Mouse (Mus musculus) layer of hippocampus, adult 11-12 months (tissue): ENCODE measurements around the gene Gm21985.

Source experiments
- DNase-seq: peaks from one replicate; pipeline ENCODE4 v3.0.0; 2022; ENCODE audit warnings: low spot score

The Gm21985 gene

DNA sequence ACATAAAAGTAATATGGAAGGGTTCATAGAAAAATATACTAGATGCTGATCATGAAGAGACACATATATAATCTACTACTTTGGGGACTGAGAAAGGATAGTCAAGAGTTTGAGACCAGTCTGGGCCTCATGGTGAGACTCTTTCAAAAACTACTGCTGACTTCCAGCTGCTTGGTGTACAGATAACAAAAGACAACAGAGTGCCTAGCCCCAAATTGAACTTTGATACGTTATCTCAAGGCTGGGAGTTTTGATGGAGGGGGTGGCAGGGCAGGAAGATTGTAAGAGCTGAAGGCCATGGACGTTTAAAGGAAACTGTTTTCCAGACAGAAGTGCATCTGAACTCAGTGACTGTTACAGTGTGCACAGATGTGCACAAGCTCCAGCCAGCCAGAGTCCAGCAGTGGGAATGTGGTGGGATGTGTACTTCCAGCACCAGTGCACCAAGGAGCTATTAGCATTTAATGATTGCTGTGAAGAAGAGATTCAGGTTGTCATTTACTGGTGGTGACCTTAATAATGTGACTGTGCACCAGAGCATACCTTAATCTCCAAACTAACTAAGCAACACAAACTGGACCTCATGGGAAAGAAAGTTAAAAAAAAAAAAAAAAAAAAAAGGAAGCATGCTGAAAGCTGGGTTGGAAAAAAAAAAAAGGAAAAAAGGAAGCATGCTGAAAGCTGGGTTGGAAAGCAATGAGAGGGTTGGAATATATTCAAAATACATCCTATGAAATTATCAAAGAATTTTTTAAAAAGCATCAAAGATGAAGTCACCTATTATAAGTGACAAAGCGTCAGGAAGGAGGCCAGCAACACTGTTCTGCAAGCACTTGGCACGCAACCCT, 66.2 kb downstream of the Gm21985 start:
- DNase-seq, result no peak

- DNase-seq, result no peak
Observed at GRCm38 (mm10) chr2:112337211-112337610, 71.1 kb downstream of the Gm21985 start.

DNA sequence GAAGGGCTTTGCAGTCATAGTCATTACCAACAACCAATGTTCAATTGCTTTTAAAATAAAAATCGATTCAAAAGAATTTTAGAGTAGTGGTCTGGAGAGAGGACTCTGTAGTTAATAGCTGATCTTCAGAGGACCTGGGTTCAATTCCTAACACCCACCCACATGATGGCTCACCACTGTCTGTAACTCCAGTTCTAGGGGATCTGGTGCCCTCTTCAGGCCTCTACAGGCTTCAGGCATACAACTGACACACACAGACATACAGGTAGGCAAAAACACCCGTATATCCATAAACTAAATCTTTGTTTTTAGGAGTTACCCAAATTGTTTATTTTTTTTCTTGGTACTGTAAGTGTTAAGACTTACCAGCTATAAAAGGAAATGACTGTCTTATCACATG, 73.6 kb downstream of the Gm21985 start:
- no peak for DNase-seq

DNA sequence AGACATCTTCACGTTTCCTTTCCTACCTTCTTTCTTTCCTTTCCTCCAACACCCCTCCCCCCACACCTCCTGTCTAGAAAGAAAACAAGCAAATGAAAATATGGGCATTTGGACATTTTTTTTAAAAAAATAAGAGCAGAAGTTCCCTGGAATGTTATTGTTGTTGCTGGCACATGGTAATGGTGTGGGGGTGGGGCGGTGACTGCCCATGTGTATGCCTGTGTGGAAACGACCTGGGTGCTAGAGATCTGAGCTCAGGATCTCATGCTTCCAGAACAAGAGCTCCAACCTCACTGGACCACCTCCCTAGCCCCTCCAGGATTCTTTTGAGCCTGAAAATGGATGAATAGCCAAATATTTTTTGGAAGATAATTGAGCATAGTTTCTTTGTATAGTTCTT, 75.0 kb downstream of the Gm21985 start:
- DNase-seq, result no peak

GRCm38 (mm10) chr2:112348246-112348645, 82.1 kb downstream of the Gm21985 start:
- no peak for DNase-seq

DNA sequence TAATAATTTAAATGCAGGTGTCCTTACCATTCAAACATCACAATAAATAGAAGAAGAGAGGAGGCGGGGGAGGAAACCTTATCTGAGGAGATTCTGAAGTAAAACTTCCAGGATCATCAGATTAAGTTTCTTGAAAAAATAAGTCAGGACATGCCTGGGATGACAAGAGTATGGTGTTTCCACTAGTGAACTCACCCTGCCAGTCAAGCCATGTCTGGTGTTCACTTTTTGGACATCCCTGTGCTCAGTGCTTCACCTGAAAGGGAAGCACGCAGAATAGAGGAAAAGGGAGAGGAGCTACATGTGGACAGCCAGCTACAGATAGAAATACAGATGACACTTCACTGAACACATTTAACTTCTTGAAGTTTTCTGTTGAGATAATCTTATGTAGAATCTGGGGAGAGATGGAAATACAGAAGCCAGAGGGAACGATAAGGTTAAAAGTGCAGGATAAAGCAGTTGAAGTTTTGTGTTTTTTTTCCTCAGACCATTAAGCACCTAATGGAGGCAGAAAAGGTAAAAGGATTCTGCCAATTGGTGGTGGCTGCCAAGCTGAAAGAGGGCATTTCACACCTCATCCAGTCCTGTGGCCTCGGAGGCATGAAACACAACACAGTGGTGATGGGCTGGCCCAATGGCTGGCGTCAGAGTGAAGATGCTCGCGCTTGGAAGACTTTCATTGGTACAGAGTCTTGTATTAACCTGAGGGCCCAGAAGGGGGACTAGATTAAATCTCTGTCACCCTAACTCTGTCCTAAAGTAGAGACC, 87.8 kb downstream of the Gm21985 start:
- DNase-seq, result no peak

- no peak for DNase-seq
Observed at GRCm38 (mm10) chr2:112359611-112360010, 93.5 kb downstream of the Gm21985 start.

- DNase-seq, result no peak
Observed at GRCm38 (mm10) chr2:112360012-112360780, 94.1 kb downstream of the Gm21985 start.

DNA sequence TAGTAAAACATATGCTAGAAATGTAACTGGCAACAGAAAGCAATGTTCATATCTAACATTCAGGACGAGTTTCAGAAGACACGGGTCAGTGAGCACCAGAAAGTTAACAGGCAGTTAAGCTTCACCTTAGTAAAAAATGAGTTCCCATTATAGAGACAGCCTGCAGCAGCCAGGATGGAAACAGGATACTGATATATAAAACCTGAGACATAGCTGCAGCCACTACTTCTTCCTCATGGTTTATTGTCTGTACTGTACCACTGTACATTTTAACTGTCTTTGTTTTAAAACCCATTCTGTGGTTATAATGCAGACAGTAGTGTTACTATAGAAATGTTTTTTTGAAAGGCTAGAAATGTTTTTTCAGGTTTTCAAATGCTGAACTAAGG, 94.7 kb downstream of the Gm21985 start:
- DNase-seq, result no peak

DNA sequence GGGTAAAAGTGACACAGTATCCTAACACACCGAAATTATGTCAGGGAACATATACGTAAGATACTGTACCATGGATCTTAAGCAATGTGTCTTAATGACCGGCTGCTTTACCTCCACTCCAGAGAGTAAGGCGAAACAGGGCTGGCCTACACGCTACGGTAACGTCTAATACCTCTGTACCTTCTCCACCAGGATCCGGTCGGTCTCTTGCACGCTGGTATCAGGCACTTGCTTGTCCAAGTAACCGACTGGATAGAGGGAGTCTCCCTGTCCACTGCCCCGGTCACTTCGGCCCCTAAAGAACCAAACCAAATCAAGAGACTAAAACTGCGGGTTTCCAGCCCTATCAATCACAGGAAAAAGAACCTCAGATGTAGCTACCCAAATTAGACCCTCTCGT, 101.1 kb downstream of the Gm21985 start:
- DNase-seq, result no peak

- peak; percentile 90 for DNase-seq
Observed at GRCm38 (mm10) chr2:112367726-112368673, 101.9 kb downstream of the Gm21985 start, which contains the start of gene Emc4. Gene Emc4, minus strand, starts transcription at chr2:112368027.

- no peak for DNase-seq
Observed at GRCm38 (mm10) chr2:112369941-112370340, 103.8 kb downstream of the Gm21985 start.

- DNase-seq, result no peak
Observed at GRCm38 (mm10) chr2:112373141-112373540, 107.0 kb downstream of the Gm21985 start.

DNA sequence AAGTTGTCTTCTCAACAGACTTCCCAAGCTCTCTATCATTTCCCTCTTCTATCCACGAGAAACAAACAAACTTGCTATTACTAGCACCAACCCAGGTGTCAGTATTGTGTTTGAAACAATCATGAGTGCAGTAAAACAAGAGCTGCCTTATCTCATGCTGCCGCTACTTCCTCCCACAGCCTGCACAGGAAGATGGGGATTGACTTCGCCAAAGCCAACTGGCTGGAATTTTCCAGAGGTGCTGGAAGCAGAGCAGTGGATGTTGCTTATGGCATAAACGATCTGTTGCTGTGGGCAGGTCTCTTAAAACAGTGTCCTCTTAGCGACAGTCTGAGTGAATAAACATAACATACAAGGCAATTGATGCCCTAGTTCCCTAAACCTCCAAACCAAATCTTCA, 108.5 kb downstream of the Gm21985 start:
- no peak for DNase-seq

DNA sequence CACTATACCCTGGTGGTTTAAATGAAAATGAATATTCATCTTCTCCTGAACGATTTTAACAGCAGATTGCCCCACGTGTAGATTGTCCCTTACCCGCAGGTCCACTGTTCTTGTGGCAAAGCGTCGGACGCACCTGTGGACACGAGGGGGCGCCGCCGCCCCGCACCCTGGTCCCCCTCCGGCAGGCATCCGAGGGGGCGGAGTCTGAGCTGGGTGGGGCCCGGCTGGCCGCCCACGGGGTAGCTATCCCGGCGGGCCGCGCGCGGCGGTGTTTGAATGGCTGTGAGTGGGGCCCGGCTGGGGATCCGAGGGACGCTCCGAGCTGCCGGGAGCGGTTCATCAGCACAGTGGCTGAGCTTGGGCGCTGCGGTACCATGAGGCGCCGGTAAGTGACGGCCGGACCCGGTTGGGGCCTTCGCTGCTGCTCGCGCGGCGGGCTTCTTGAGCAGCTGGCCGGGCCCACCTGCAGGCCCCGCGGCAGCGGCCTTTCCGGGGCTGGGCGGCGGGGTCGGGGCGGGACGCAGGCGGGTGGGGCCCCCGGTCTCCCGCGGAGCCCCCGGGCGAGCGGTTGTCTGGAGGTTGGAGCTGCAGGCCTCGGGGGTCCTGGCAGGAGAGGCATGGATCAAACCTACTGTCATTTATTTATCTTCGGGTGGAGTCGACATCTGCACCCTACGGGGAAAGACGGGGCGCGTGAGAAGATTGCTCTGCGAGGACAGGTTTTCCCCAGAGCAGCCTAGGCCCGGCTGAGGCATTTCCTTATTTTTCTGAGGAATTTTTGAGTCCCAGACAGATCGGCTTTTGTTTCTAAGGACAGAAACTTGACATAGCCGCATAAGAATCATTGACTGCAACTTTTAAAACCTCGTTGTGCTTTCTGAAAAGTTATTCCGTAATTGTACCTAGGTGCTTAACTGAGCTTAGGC, 113.1 kb downstream of the Gm21985 start, which contains the start of gene Katnbl1:
Gene Katnbl1 (plus strand): TSS at position 239 of the 926 bp plus-strand sequence.
- DNase-seq, result peak; percentile 91

GRCm38 (mm10) chr2:112380131-112380530, 114.0 kb downstream of the Gm21985 start:
- no peak for DNase-seq

DNA sequence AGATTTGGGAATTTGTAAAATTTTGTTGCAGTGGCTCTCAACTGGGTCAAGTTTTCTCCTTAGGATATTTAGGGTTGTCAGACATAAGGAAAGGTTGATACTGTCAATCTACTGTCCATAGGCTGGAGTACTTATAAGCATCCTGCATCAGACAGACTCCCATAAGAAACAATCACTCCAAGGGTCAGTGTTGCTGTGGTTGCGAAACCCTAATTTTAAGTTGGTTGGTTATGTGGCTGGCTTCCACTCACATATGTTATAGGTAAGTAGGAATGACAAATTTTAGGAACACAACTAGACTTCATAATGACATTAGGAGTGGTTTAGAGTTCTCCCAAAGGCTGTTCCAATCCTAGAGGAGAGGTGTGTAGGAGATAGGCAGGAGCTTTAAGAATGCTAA, 115.1 kb downstream of the Gm21985 start:
- DNase-seq, result no peak

DNA sequence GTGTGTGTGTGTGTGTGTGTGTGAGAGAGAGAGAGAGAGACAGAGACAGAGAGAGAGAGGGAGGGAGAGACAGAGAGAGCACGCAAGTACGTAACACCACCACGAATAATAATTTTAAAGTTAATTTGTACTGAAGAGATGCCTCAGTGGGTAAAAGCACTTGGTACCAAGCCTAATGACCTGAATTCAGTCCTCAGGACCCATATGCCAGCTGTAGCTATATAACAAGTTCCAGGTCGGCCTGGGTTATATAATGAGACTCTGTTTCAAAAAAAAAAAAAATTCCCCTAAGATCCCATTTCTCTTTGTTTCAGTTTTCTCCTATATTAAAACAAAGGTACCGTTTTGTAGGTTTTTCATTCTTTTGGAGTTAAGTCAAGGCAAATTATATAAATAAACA, 124.7 kb downstream of the Gm21985 start:
- no peak for DNase-seq

DNA sequence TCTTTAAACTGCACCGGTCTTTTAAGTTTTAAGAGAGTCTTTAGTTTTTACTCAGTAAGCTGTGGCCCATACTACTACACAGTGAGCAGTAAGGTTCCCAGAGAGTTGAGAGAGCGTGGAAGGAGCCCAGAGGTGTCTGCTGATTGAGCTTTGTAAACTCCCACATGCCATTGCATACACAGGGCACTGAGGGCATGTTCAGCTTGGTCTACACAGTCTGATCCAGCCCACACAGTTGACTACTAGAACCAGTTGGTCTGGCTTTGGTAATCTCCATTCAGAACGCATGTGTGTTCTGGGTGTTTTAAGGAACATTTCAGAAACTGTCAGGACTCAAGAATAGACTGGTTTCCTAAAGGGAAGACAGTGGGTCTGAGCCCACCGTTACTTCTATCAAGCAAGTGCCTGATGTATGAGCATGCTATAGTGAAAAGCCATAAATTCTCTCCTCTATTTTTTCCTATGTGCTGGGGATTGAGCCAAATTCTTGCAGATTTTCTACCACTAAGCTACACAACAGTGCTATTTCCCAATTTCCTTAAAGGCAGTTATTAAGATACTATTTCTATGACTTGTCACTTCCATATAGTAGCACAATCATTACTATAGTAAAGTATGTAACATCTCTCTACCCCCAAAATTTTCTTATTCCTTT, 125.4 kb downstream of the Gm21985 start:
- DNase-seq, result no peak

- DNase-seq, result no peak
Observed at GRCm38 (mm10) chr2:112392689-112393088, 126.6 kb downstream of the Gm21985 start.
